In genomic region chr5:147430936-147431839, GRCm38 (mm10) we compare ENCODE assay signal across 8 mouse cellular contexts. TPM values are rescaled to one million over a fixed set of nuclear protein-coding genes. Genes with fewer than 3 reads are reported as not detected.
DNase-seq lines count a peak whose midpoint lies in the region; ATAC-seq and TF ChIP-seq lines count a peak whose summit lies in the region.

No protein-coding gene starts in this region.

- H3K36me3 ChIP-seq in forebrain, embryonic 12.5 days (replicated peaks) = no peaks in the 10 kb centered on the region
- no peaks in the 10 kb centered on the region for H3K36me3 ChIP-seq in heart, embryonic 16.5 days (ENCODE audit: control insufficient read depth, insufficient read depth)
- peaks cover 17% of the 10 kb centered on the region for H3K36me3 ChIP-seq in liver, embryonic 15.5 days (replicated peaks)
- H3K36me3 ChIP-seq in neural tube, embryonic 11.5 days (ENCODE audit: control insufficient read depth, insufficient read depth, low read length) = no peaks in the 10 kb centered on the region
- H3K36me3 ChIP-seq in testis, adult 2 months (ENCODE audit: control insufficient read depth, insufficient read depth, low read length) = no peaks in the 10 kb centered on the region; the same call in 1 of the 2 replicates

- H3K27me3 ChIP-seq in forebrain, embryonic 12.5 days = 0 out of 2 replicates have a peak, but pooled peaks cover 2% of the 10 kb centered on the region
- H3K27me3 ChIP-seq in heart, embryonic 16.5 days (ENCODE audit: control insufficient read depth, insufficient read depth, low read length) = no peaks in the 10 kb centered on the region
- no peaks in the 10 kb centered on the region for H3K27me3 ChIP-seq in liver, embryonic 15.5 days
- H3K27me3 ChIP-seq in neural tube, embryonic 11.5 days (ENCODE audit: control insufficient read depth, insufficient read depth, low read length) = no peaks in the 10 kb centered on the region
- no peaks in the 10 kb centered on the region for H3K27me3 ChIP-seq in testis, adult 2 months (ENCODE audit: control insufficient read depth, insufficient read depth, low read length)

- H3K9me3 ChIP-seq in forebrain, embryonic 12.5 days = no peaks in the 10 kb centered on the region
- no peaks in the 10 kb centered on the region for H3K9me3 ChIP-seq in heart, embryonic 16.5 days (replicated peaks; ENCODE audit: control insufficient read depth, low read length)
- H3K9me3 ChIP-seq in liver, embryonic 15.5 days (replicated peaks) = no peaks in the 10 kb centered on the region
- no peaks in the 10 kb centered on the region for H3K9me3 ChIP-seq in neural tube, embryonic 11.5 days (ENCODE audit: control insufficient read depth, low read length)

- TF ChIP-seq CTCF in testis, adult 2 months (IDR thresholded peaks at IDR 0.05; ENCODE audit: control insufficient read depth, insufficient read depth, insufficient replicate concordance, low read depth, low read length) = no peak

- DNase-seq in brain, adult 2 months (ENCODE audit: low read depth, low spot score) = peak; percentile 84
- DNase-seq in kidney, postnatal 25 days = peak; percentile 73 to 91
- peak; percentile 63 for DNase-seq in neural tube, embryonic 11.5 days (ENCODE audit: low spot score)

- H3K9ac ChIP-seq in forebrain, embryonic 12.5 days = peak overlapping the region; percentile 98
- peak overlapping the region; percentile 100 for H3K9ac ChIP-seq in heart, embryonic 16.5 days (ENCODE audit: low read length)
- peak overlapping the region; percentile 98 for H3K9ac ChIP-seq in liver, embryonic 15.5 days
- peak overlapping the region; percentile 91 for H3K9ac ChIP-seq in neural tube, embryonic 11.5 days (ENCODE audit: low read length)

- peaks cover 40% of the 10 kb centered on the region for H3K4me1 ChIP-seq in forebrain, embryonic 12.5 days
- peaks cover 39% of the 10 kb centered on the region for H3K4me1 ChIP-seq in heart, embryonic 16.5 days (ENCODE audit: control insufficient read depth, insufficient read depth, low read length)
- peaks cover 59% of the 10 kb centered on the region for H3K4me1 ChIP-seq in liver, embryonic 15.5 days (replicated peaks)
- 0 out of 2 replicates have a peak, but pooled peaks cover 3% of the 10 kb centered on the region for H3K4me1 ChIP-seq in neural tube, embryonic 11.5 days (ENCODE audit: control insufficient read depth, insufficient read depth, low read length)
- H3K4me1 ChIP-seq in testis, adult 2 months (ENCODE audit: control insufficient read depth, insufficient read depth, low read length) = peaks cover 14% of the 10 kb centered on the region

- peak overlapping the region; percentile 81 for H3K4me2 ChIP-seq in forebrain, embryonic 12.5 days
- peak overlapping the region; percentile 92 for H3K4me2 ChIP-seq in heart, embryonic 16.5 days (ENCODE audit: low read depth, low read length)
- H3K4me2 ChIP-seq in liver, embryonic 15.5 days = peak overlapping the region; percentile 85
- H3K4me2 ChIP-seq in neural tube, embryonic 11.5 days (ENCODE audit: low read depth) = peak overlapping the region; percentile 71

- peak overlapping the region; percentile 99 for H3K4me3 ChIP-seq in forebrain, embryonic 12.5 days (replicated peaks)
- H3K4me3 ChIP-seq in heart, embryonic 16.5 days (ENCODE audit: low read length) = peak overlapping the region; percentile 98
- peak overlapping the region; percentile 100 for H3K4me3 ChIP-seq in liver, embryonic 15.5 days (replicated peaks)
- H3K4me3 ChIP-seq in neural tube, embryonic 11.5 days (ENCODE audit: low read depth, low read length) = peak overlapping the region; percentile 95
- H3K4me3 ChIP-seq in testis, adult 2 months (ENCODE audit: control insufficient read depth, low read depth, low read length) = peak overlapping the region; percentile 96

- H3K27ac ChIP-seq in forebrain, embryonic 12.5 days = peak overlapping the region; percentile 99
- H3K27ac ChIP-seq in heart, embryonic 16.5 days (ENCODE audit: low read length) = peak overlapping the region; percentile 99
- peak overlapping the region; percentile 100 for H3K27ac ChIP-seq in liver, embryonic 15.5 days (replicated peaks)
- peak overlapping the region; percentile 97 for H3K27ac ChIP-seq in neural tube, embryonic 11.5 days (ENCODE audit: low read depth, low read length)
- peak overlapping the region; percentile 98 for H3K27ac ChIP-seq in testis, adult 2 months (ENCODE audit: control insufficient read depth, insufficient read depth, low read depth, low read length)

- under 1% methylated on average over 57 of the region's 68 CpGs for WGBS in forebrain, embryonic 12.5 days
- 0% methylated on average over 53 of the region's 68 CpGs for WGBS in heart, embryonic 16.5 days
- under 1% methylated on average over 66 of the region's 68 CpGs for WGBS in liver, embryonic 15.5 days (ENCODE audit: insufficient replicate concordance)
- WGBS in neural tube, embryonic 11.5 days = 0% methylated on average over 25 of the region's 68 CpGs

- peak; percentile 61 for ATAC-seq in CD4-positive, CD25-positive, alpha-beta regulatory T cell, adult 4 months
- ATAC-seq in forebrain, embryonic 12.5 days (ENCODE audit: low FRiP score) = peak; percentile 72
- peak; percentile 56 for ATAC-seq in heart, embryonic 16.5 days (replicated peaks; ENCODE audit: extremely low read depth, insufficient read depth, low FRiP score)
- peak; percentile 51 for ATAC-seq in liver, embryonic 15.5 days (ENCODE audit: insufficient read depth)
- ATAC-seq in neural tube, embryonic 11.5 days (ENCODE audit: insufficient read depth, low FRiP score, low TSS enrichment) = peak; percentile 60

- TF ChIP-seq POLR2A in testis, adult 2 months (IDR thresholded peaks at IDR 0.05; ENCODE audit: control insufficient read depth, low read depth, low read length) = no peak

RNA-seq across cellular contexts. Expression of gene Pan3, which starts 1.2 kb away (rescaled TPM):
- polyA plus RNA-seq in CD4-positive, CD25-positive, alpha-beta regulatory T cell, adult 4 months (2017; shearing (Covaris generic)) = 100 to 1,000 TPM; 180 to 227 TPM
- 43.4 and 55.1 TPM in 2 replicates for polyA plus RNA-seq in forebrain, embryonic 12.5 days (2016; fragmentation: Nextera tagmentation; extraction: Ambion mirVana)
- 43.8 and 44.7 TPM in 2 replicates for polyA plus RNA-seq in heart, embryonic 16.5 days (2015; fragmentation: Nextera tagmentation; extraction: Ambion mirVana)
- polyA plus RNA-seq in liver, embryonic 15.5 days (2015; fragmentation: Nextera tagmentation; extraction: Ambion mirVana) = 28.7 and 30.0 TPM in 2 replicates
- polyA plus RNA-seq in neural tube, embryonic 11.5 days (2014; fragmentation: Nextera tagmentation; extraction: Ambion mirVana) = 51.0 and 52.9 TPM in 2 replicates
- 77.6 and 94.5 TPM in 2 replicates for polyA plus RNA-seq in testis, adult 2 months (2012; rRNA removed)

RNA-seq across cellular contexts. Expression of gene Flt3, which starts 30.9 kb away (rescaled TPM):
- polyA plus RNA-seq in CD4-positive, CD25-positive, alpha-beta regulatory T cell, adult 4 months (2017; shearing (Covaris generic)) = under 1 TPM in 1 of 2 experiments, not detected in 1; 0.37 TPM
- 0.05 and 0.11 TPM in 2 replicates for polyA plus RNA-seq in forebrain, embryonic 12.5 days (2016; fragmentation: Nextera tagmentation; extraction: Ambion mirVana)
- polyA plus RNA-seq in heart, embryonic 16.5 days (2015; fragmentation: Nextera tagmentation; extraction: Ambion mirVana) = 0.26 and 0.37 TPM in 2 replicates
- polyA plus RNA-seq in liver, embryonic 15.5 days (2015; fragmentation: Nextera tagmentation; extraction: Ambion mirVana) = 1.4 and 1.8 TPM in 2 replicates
- 0.21 TPM in 1 of 2 replicates, not detected in the other for polyA plus RNA-seq in neural tube, embryonic 11.5 days (2014; fragmentation: Nextera tagmentation; extraction: Ambion mirVana)
- polyA plus RNA-seq in testis, adult 2 months (2012; rRNA removed) = 0.76 and 1.0 TPM in 2 replicates

Comparison
In these comparisons a context has a peak if more than half of its experiments do, and no peak if none do; other contexts are left out.
1. Peak in every context shown above with its lines: DNase-seq, ATAC-seq, H3K4me3 ChIP-seq and H3K27ac ChIP-seq.